Mouse (Mus musculus) E14TG2a.4 (cell line): ENCODE measurements around the gene Atp11b.

ENCODE experiments used
- H3K27me3 ChIP-seq: 2 replicates; pipeline ENCODE4 v1.6.1; 2014; ENCODE audit warnings: low read length, control low read depth; ENCODE audit not compliant: insufficient read depth
- H3K36me3 ChIP-seq: 2 replicates; pipeline ENCODE4 v1.6.1; 2014; ENCODE audit warnings: low read length, control low read depth; ENCODE audit not compliant: insufficient read depth
- H3K4me1 ChIP-seq: replicated peaks from 2 replicates; pipeline ENCODE4 v1.6.1; 2014; ENCODE audit warnings: low read depth, low read length, control low read depth
- H3K4me3 ChIP-seq: replicated peaks from 2 replicates; pipeline ENCODE4 v1.5.1; 2014; ENCODE audit warnings: mild to moderate bottlenecking, low read length
- H3K9me3 ChIP-seq: 2 replicates; pipeline ENCODE4 v1.6.1; 2014; ENCODE audit warnings: low read length, control low read depth
- CTCF ChIP-seq: conservative IDR thresholded peaks from 2 replicates; pipeline ENCODE4 v1.5.1; 2014; ENCODE audit warnings: low read length
- NANOG ChIP-seq: IDR thresholded peaks from 2 replicates; pipeline ENCODE4 v1.6.1; 2014; ENCODE audit warnings: borderline replicate concordance, low read length, mixed read lengths
- POU5F1 ChIP-seq: IDR thresholded peaks from 2 replicates; pipeline ENCODE4 v1.6.1; 2014; ENCODE audit warnings: low read length, borderline replicate concordance

Gene Atp11b

GRCm38 (mm10) chr3:35751724-35752123, 2.2 kb upstream of the Atp11b start:
- Histone ChIP-seq H3K4me1 (peaks cover 59% of the 10 kb centered on the region), H3K9me3 (no peaks in the 10 kb centered on the region), H3K36me3 (no peaks in the 10 kb centered on the region), H3K27me3 (no peaks in the 10 kb centered on the region), H3K4me3 (no peak overlapping the region)
- no peak for TF ChIP-seq POU5F1
- TF ChIP-seq NANOG: peak; percentile 54; the same call in 1 of the 2 replicates

GRCm38 (mm10) chr3:35762735-35763134, 8.8 kb downstream of the Atp11b start:
- Histone ChIP-seq H3K4me1 (peaks cover 36% of the 10 kb centered on the region), H3K36me3 (no peaks in the 10 kb centered on the region), H3K9me3 (no peaks in the 10 kb centered on the region), H3K4me3 (no peak overlapping the region), H3K27me3 (no peaks in the 10 kb centered on the region)
- no peak for TF ChIP-seq NANOG
- no peak for TF ChIP-seq CTCF
- TF ChIP-seq POU5F1: no peak

- TF ChIP-seq NANOG (no peak), POU5F1 (no peak), CTCF (no peak)
- H3K36me3 ChIP-seq: no peaks in the 10 kb centered on the region
- no peaks in the 10 kb centered on the region for H3K9me3 ChIP-seq
- no peak overlapping the region for H3K4me3 ChIP-seq
- H3K4me1 ChIP-seq: peaks cover 39% of the 10 kb centered on the region
- H3K27me3 ChIP-seq: no peaks in the 10 kb centered on the region
Measured at GRCm38 (mm10) chr3:35764637-35765617, 11.0 kb downstream of the Atp11b start.

- H3K4me1 ChIP-seq: no peaks in the 10 kb centered on the region
- no peak overlapping the region for H3K4me3 ChIP-seq
- TF ChIP-seq CTCF (no peak), POU5F1 (no peak), NANOG (no peak)
Measured at GRCm38 (mm10) chr3:35779748-35780147, 25.8 kb downstream of the Atp11b start.

GRCm38 (mm10) chr3:35802040-35802439, 48.1 kb downstream of the Atp11b start:
- Histone ChIP-seq H3K4me3 (no peak overlapping the region), H3K27me3 (no peaks in the 10 kb centered on the region), H3K4me1 (no peaks in the 10 kb centered on the region), H3K36me3 (peaks cover 67% of the 10 kb centered on the region), H3K9me3 (no peaks in the 10 kb centered on the region)
- TF ChIP-seq POU5F1 (no peak), NANOG (no peak), CTCF (no peak)

More at GRCm38 (mm10) chr3:35779748-35780147, 25.8 kb downstream of the Atp11b start:
- H3K9me3 ChIP-seq: no peaks in the 10 kb centered on the region
- H3K27me3 ChIP-seq: no peaks in the 10 kb centered on the region
- H3K36me3 ChIP-seq: peaks cover 15% of the 10 kb centered on the region; the same call in 1 of the 2 replicates

GRCm38 (mm10) chr3:35819887-35820286, 66.0 kb downstream of the Atp11b start:
- Histone ChIP-seq H3K27me3 (no peaks in the 10 kb centered on the region), H3K4me3 (no peak overlapping the region), H3K36me3 (peaks cover 34% of the 10 kb centered on the region), H3K9me3 (no peaks in the 10 kb centered on the region), H3K4me1 (peaks cover 6% of the 10 kb centered on the region; the same call in 1 of the 2 replicates)
- TF ChIP-seq NANOG (no peak), CTCF (no peak)

- Histone ChIP-seq H3K4me3 (no peak overlapping the region), H3K9me3 (no peaks in the 10 kb centered on the region), H3K36me3 (peaks cover 34% of the 10 kb centered on the region), H3K4me1 (peaks cover 6% of the 10 kb centered on the region; the same call in 1 of the 2 replicates), H3K27me3 (no peaks in the 10 kb centered on the region)
- 0 out of 2 replicates have a peak, but pooled peaks have one; percentile 8 for TF ChIP-seq CTCF
- TF ChIP-seq POU5F1: no peak
- TF ChIP-seq NANOG: no peak
Measured at GRCm38 (mm10) chr3:35822036-35822435, 68.1 kb downstream of the Atp11b start.

- H3K4me1 ChIP-seq: no peaks in the 10 kb centered on the region
- H3K9me3 ChIP-seq: no peaks in the 10 kb centered on the region
- no peaks in the 10 kb centered on the region for H3K27me3 ChIP-seq
- TF ChIP-seq NANOG: no peak
- no peak for TF ChIP-seq POU5F1
- TF ChIP-seq CTCF: no peak
- peaks cover 47% of the 10 kb centered on the region for H3K36me3 ChIP-seq
- no peak overlapping the region for H3K4me3 ChIP-seq
Measured at GRCm38 (mm10) chr3:35849326-35849725, 95.4 kb downstream of the Atp11b start.
